Mouse (Mus musculus) G1E (cell line): Measurements from ENCODE around the gene Tas1r1.

Source experiments
- CTCF ChIP-seq: IDR thresholded peaks from 2 replicates; pipeline ENCODE4 v1.5.1; 2012; ENCODE audit warnings: low read depth, low read length, inconsistent platforms, mixed read lengths
- GATA1 ChIP-seq: IDR thresholded peaks from 2 replicates; pipeline ENCODE4 v1.6.1; 2012; ENCODE audit warnings: borderline replicate concordance, low read length, inconsistent platforms, mixed read lengths
- TAL1 ChIP-seq: conservative IDR thresholded peaks from 2 replicates; pipeline ENCODE4 v1.6.1; 2012; ENCODE audit warnings: low read depth, low read length, inconsistent platforms, mixed read lengths

DNA sequence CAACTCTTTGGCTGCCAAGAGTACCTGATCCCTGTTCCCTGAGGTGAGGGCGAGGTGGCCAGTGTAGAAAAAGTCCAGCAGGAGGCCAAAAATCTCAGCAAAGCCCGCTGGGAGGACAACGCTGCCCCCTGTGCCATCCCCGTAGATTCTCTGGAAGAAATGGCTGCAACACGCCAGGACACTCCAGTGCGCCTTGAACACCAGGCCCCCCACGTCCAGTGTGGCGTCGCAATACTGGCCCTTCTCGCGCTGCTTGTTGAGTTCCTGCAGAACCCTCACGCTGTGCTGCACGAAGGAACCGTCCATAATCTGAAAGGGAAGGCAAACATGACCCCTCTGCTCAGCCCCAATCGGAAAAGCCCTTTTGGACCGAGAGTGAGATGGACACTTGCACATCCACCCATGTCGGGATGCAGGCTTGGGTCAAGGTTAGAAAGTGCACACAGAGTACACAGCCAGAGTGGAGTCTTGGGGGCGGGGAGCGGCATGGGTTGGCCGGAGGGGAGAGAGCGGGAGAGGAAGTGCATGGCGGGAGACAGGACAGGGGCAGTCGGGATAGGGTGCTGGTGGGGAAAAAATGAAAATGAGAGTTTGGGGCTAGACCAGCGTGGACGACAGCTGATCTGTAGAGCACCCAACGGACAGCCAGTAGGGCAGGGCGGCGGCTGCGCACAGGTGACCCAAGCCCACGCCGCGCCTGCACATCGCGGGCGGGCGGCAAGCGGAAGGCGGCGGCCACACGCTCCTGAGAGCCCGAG, 11.4 kb downstream of the Tas1r1 start:
- TF ChIP-seq CTCF (no peak), GATA1 (no peak), TAL1 (no peak)
